Mouse (Mus musculus): Measurements from ENCODE around the gene Kcng1. TPM values are rescaled to one million over a fixed set of nuclear protein-coding genes. Genes with fewer than 3 reads are reported as not detected.

Gene Kcng1
- 0.76 and 0.83 TPM in 2 replicates for polyA plus RNA-seq (2015; fragmentation: Nextera tagmentation; extraction: Ambion mirVana)

DNA sequence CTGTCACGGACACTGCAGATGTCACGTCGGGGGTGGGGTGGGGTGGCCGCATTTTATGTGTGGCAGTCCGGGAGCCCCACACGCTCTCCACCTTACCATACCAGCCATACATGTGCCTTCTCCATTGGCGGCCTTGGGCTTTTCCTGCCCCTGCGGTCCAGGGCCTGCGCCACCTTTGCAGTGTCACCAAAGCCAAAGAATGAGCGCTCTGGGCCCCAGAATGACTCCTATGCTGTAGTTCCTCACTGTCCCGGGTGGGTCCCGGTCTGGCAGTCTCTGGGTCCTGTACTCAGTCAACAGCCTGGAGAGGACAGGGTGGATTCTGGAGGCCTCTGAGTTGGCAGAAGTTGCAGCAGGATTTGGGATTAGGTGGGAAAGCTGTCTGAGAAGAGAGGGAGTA is at the start of gene Kcng1:
Gene Kcng1, minus strand, starts transcription at position 155 of the 400 bp plus-strand sequence.
- Histone ChIP-seq H3K4me3 (replicated peaks; ENCODE audit: low read depth, low read length) (peak within 1 kb of the TSS; percentile 44), H3K4me1 (replicated peaks; ENCODE audit: insufficient read depth, low read length) (no peaks in the 10 kb centered on the region; the same call in 1 of the 2 replicates), H3K27ac (no peak within 1 kb of the TSS), H3K27me3 (ENCODE audit: insufficient read depth, low read length) (peaks cover 35% of the 10 kb centered on the region), H3K9me3 (replicated peaks; ENCODE audit: low read length) (no peaks in the 10 kb centered on the region), H3K4me2 (ENCODE audit: low read length) (peak within 1 kb of the TSS; percentile 89), H3K36me3 (ENCODE audit: insufficient read depth, low read length) (no peaks in the 10 kb centered on the region), H3K9ac (ENCODE audit: low read depth, low read length) (peak within 1 kb of the TSS; percentile 40; the same call in 1 of the 2 replicates)
- ATAC-seq (replicated peaks; ENCODE audit: low FRiP score, low read depth) = no peak
- no peak for DNase-seq (ENCODE audit: low spot score)
- whole genome bisulfite sequencing = 21% methylated on average over 12 of the region's 12 CpGs
- no peak for TF ChIP-seq CTCF (IDR thresholded peaks at IDR 0.05; ENCODE audit: low read depth)

DNA sequence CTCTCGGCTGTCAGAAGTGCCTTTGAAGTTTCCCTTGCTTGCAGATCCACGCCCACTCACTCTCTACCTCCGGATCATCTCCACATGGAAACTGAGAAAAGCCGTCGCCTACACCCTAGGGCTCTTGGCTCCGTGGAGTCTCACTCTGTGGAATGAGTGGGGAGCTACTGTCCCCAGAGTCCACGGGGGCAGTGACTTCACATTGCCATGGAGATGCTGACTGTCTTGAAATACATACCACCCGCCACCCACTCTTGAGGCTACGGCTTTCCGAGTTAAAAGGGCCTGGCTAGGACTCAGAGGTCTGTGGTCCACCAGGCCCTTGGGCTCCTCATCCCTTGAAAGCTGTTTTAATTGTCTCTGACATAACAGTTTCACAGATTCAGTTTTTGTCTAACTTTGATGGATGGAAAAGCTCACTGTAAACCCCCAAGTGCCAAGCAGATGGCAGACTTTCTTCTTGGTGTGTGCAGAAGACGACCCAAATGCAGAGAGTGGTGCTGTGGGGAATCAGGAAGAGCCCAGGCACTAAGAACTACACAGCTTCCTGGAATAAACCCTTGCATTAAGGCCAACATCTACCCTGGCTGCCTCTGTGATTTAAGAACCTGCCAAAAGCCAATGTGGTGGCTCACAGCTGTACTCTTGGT is 49.0 kb upstream of the Kcng1 start:
- Histone ChIP-seq H3K4me3 (replicated peaks; ENCODE audit: low read depth, low read length) (no peak overlapping the region), H3K36me3 (ENCODE audit: insufficient read depth, low read length) (no peaks in the 10 kb centered on the region), H3K27me3 (ENCODE audit: insufficient read depth, low read length) (no peaks in the 10 kb centered on the region), H3K4me1 (replicated peaks; ENCODE audit: insufficient read depth, low read length) (no peaks in the 10 kb centered on the region; the same call in 1 of the 2 replicates), H3K9me3 (replicated peaks; ENCODE audit: low read length) (no peaks in the 10 kb centered on the region), H3K4me2 (ENCODE audit: low read length) (no peak overlapping the region), H3K9ac (ENCODE audit: low read depth, low read length) (no peak overlapping the region), H3K27ac (no peak overlapping the region)
- DNase-seq (ENCODE audit: low spot score) = no peak
- ATAC-seq (replicated peaks; ENCODE audit: low FRiP score, low read depth) = no peak
- TF ChIP-seq CTCF (IDR thresholded peaks at IDR 0.05; ENCODE audit: low read depth) = no peak
- 47% methylated on average over 11 of the region's 11 CpGs for WGBS

DNA sequence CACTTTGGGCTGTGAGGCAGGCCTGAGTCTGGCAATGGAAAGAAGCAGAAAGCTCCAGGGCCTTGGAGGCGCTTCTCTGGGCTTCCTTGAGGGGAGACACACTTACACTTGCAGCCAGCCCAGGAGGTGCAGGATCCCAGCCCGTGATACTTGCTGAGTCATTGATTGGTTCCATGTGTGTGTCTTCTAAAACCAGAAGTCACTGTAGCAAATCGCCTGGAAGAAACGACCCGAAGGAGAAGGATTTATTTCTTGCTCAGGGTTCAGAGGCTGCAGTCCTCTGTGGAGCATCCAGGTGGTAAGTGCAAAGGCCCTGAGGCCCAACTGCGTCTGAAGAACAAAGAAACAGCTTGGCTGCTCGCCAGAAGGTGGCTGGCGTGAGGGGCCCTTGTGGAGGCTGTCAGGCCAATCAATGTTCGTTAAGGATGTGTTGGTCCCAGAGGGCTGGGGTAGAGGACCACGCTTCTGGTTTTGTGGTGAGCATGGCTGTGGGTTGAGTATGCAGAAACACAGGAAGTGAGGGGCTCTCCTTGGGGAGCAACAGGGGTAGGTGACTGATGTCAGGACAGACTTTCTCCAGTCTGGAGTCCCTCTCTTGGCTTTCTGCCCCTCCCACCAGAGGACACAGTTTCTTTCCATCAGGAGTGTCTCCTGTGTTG is 40.3 kb upstream of the Kcng1 start:
- ATAC-seq (replicated peaks; ENCODE audit: low FRiP score, low read depth) (no peak), DNase-seq (ENCODE audit: low spot score) (no peak)
- Histone ChIP-seq H3K36me3 (ENCODE audit: insufficient read depth, low read length) (no peaks in the 10 kb centered on the region), H3K27ac (no peak overlapping the region), H3K4me1 (replicated peaks; ENCODE audit: insufficient read depth, low read length) (no peaks in the 10 kb centered on the region), H3K4me2 (ENCODE audit: low read length) (no peak overlapping the region), H3K9ac (ENCODE audit: low read depth, low read length) (no peak overlapping the region), H3K4me3 (replicated peaks; ENCODE audit: low read depth, low read length) (no peak overlapping the region), H3K9me3 (replicated peaks; ENCODE audit: low read length) (no peaks in the 10 kb centered on the region), H3K27me3 (ENCODE audit: insufficient read depth, low read length) (no peaks in the 10 kb centered on the region)
- 43% methylated on average over 10 of the region's 10 CpGs for WGBS
- no peak for TF ChIP-seq CTCF (IDR thresholded peaks at IDR 0.05; ENCODE audit: low read depth)

DNA sequence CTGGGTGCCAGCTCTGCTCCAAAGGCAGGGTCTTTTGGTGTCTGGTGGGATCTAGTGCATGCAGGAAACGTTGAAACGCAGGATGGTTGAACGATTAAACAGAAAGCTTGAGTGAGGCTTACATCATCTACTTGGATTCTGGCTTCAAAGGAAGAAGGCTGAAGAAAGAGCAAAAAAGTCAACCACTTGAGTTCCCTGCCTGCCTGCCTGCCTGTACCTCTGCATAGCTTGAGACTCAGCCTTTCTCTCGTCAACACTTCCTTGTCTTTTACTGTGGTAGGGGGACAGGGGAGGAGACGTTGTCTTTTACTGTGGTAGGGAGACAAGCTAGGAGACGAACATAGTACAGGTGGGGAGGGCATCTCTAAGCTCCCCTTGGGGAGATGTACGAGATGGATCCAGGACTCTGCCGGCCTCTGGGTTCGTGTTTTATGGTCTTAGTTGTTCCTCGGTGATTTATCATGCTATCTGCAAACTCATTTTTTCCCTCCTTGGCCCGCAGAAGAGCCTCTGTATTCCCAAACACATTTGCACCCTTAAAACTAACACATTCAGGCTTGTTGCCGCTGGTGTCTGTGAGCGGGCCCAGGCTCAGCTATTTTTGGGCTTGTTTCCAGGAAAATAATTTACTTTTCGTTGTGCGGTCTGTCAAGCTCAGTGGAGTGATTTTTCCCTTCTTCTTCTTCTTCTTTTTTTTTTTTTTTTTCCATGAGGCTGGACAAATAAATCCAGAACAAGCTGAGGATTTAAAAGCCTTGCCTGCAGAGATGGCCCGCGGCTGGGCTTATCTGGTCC is 39.0 kb upstream of the Kcng1 start:
- no peak for TF ChIP-seq CTCF (IDR thresholded peaks at IDR 0.05; ENCODE audit: low read depth)
- no peak overlapping the region for H3K4me2 ChIP-seq (ENCODE audit: low read length)
- no peak overlapping the region for H3K9ac ChIP-seq (ENCODE audit: low read depth, low read length)
- H3K36me3 ChIP-seq (ENCODE audit: insufficient read depth, low read length) = no peaks in the 10 kb centered on the region
- no peaks in the 10 kb centered on the region for H3K27me3 ChIP-seq (ENCODE audit: insufficient read depth, low read length)
- no peaks in the 10 kb centered on the region for H3K4me1 ChIP-seq (replicated peaks; ENCODE audit: insufficient read depth, low read length)
- H3K4me3 ChIP-seq (replicated peaks; ENCODE audit: low read depth, low read length) = no peak overlapping the region
- H3K9me3 ChIP-seq (replicated peaks; ENCODE audit: low read length) = no peaks in the 10 kb centered on the region
- H3K27ac ChIP-seq = no peak overlapping the region
- DNase-seq (ENCODE audit: low spot score) = peak; percentile 56
- 44% methylated on average over 17 of the region's 17 CpGs for WGBS
- ATAC-seq (replicated peaks; ENCODE audit: low FRiP score, low read depth) = no peak

DNA sequence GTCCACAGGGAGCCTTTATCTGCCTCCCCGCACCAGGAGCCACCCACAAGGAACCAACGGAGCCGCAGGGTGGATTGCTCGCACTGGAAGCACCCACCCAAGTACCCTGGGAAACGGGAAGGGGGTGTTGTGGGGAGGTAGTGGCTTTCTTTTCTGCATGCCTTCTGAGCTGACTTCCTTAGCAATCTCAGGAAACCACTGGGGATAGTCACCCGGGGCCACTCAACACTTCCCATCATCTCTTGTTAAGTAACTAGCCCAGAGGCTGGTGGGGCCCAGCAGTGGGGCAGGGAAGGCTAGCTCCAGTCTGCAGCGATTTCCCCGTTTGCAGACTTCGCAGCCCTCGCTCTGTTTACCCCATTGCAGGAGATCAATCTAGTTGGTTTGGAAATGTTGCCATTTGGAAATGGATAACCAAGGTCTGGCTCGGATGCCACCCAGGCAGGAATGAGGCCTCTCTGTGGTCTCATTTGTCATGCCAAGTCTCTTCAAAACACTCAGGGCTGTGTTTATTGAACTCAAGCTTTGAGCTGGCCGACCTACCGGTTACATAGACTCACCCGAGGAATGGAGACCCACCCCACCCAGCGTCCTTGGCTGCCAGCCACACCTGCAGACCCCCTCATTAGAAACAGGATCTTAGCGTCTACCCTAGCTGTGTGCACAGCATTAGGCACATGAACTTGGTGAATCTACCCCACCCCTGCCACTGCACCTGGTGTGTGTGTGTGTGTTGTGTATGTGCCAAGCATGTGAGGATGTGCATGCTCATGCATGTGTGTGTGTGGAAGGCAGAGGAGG is 33.3 kb upstream of the Kcng1 start:
- Histone ChIP-seq H3K27ac (no peak overlapping the region), H3K36me3 (ENCODE audit: insufficient read depth, low read length) (no peaks in the 10 kb centered on the region), H3K4me2 (ENCODE audit: low read length) (no peak overlapping the region), H3K9me3 (replicated peaks; ENCODE audit: low read length) (no peaks in the 10 kb centered on the region), H3K27me3 (ENCODE audit: insufficient read depth, low read length) (no peaks in the 10 kb centered on the region), H3K9ac (ENCODE audit: low read depth, low read length) (no peak overlapping the region), H3K4me3 (replicated peaks; ENCODE audit: low read depth, low read length) (no peak overlapping the region), H3K4me1 (replicated peaks; ENCODE audit: insufficient read depth, low read length) (no peaks in the 10 kb centered on the region)
- 47% methylated on average over 16 of the region's 16 CpGs for WGBS
- ATAC-seq (replicated peaks; ENCODE audit: low FRiP score, low read depth) = no peak
- TF ChIP-seq CTCF (IDR thresholded peaks at IDR 0.05; ENCODE audit: low read depth) = no peak
- no peak for DNase-seq (ENCODE audit: low spot score)

DNA sequence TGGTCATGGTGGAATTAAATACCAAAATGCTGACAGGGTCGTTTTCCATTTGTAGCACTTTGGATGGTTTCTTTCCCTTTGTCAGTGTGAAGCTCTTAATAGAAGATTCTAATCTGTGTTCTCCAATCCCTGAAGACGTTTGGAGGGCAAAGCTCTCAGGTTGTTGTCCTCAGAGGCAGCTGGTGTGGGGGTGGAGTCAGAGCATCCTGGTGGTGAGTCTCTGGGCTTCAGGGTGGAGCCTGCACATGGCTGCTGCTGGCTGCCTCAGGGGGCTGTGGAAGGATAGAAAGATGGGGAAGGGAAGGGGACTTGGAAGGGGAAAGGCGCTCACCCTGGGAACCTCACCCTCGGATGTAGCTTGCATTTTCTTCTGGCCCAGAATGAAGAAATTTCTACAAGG is 31.0 kb upstream of the Kcng1 start:
- DNase-seq (ENCODE audit: low spot score) (no peak), ATAC-seq (replicated peaks; ENCODE audit: low FRiP score, low read depth) (no peak)
- no peak overlapping the region for H3K9ac ChIP-seq (ENCODE audit: low read depth, low read length)
- no peaks in the 10 kb centered on the region for H3K36me3 ChIP-seq (ENCODE audit: insufficient read depth, low read length)
- no peak overlapping the region for H3K4me2 ChIP-seq (ENCODE audit: low read length)
- H3K4me3 ChIP-seq (replicated peaks; ENCODE audit: low read depth, low read length) = no peak overlapping the region
- no peaks in the 10 kb centered on the region for H3K9me3 ChIP-seq (replicated peaks; ENCODE audit: low read length)
- 53% methylated on average over 4 of the region's 4 CpGs for WGBS
- no peak overlapping the region for H3K27ac ChIP-seq
- H3K27me3 ChIP-seq (ENCODE audit: insufficient read depth, low read length) = no peaks in the 10 kb centered on the region
- H3K4me1 ChIP-seq (replicated peaks; ENCODE audit: insufficient read depth, low read length) = no peaks in the 10 kb centered on the region
- no peak for TF ChIP-seq CTCF (IDR thresholded peaks at IDR 0.05; ENCODE audit: low read depth)

Measured in kidney, postnatal 0 days (tissue).